Mouse (Mus musculus) c-Kit-positive CD71-negative TER-119-negative erythroid progenitor cells, embryonic 14.5 days (primary cell): ENCODE results near the gene Antxr2.

Experiments used
- DNase-seq: peaks from one replicate; pipeline ENCODE4 v3.0.0-alpha.2; 2013; ENCODE audit warnings: low read depth

The Antxr2 gene

GRCm38 (mm10) chr5:98030902-98031641 is at the start of gene Antxr2:
TSS of gene Antxr2 (minus strand) at chr5:98031043.
- DNase-seq = no peak

DNA sequence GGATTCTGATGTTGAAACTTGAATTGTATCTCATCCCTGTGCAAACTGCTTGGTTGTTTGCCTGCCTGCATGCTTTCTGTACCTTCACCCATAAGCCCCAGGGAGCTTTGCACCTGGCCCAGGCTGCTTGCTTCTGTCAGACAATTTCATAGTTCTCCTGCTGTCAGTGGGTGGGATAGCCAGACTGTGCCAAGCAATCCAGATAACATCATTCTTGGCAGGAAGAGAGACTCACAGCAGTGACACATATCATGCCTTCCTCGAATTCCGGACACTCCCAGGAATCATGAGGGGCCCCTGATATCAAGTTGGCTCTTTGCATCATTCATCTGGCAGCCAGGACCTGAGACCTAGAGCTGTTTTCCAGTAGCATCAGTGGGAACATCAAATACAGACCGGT is 45.8 kb upstream of the Antxr2 start:
- DNase-seq = no peak

DNA sequence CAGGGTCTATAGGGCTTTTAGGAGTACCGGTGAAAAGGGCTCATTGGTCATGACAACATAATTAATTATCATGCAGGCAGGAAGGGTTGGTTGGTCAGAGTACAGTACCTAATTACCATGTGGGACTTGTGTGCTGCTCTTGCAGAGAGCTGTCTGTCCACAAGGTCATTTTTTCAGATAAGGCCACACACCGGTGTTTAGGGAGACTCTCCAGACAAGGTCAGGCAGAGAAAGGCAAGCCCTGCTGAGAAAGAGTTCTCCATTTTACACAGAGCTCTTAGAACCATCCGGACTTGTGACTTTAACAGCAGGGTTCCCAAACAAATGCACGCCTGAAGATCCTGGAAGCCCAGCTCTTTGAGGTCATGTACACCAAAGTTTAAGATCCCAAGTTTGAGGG is 38.3 kb upstream of the Antxr2 start:
- no peak for DNase-seq

GRCm38 (mm10) chr5:98055275-98055674 is 24.4 kb upstream of the Antxr2 start:
- DNase-seq = no peak

DNA sequence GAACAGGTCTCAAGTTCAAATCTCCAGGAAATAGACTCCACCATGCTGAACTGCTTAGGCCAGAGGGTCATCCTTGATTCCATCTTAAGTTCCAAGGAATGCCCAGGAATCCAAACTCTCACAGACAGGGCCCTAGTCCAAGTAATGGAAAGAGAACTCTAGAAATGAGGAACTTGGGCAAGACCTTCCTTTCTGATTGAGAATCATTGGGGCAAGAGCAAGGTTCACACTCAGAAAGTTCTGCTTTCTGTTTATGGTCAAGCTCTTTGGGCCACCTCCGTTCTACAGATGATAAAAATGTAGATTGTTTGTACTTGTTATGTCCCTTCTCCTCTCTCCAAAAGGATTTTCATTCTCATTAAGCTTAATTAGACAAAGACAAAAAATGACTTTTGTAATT is 24.0 kb upstream of the Antxr2 start:
- no peak for DNase-seq

GRCm38 (mm10) chr5:98034928-98035327 is 4.1 kb upstream of the Antxr2 start:
- DNase-seq = no peak

DNA sequence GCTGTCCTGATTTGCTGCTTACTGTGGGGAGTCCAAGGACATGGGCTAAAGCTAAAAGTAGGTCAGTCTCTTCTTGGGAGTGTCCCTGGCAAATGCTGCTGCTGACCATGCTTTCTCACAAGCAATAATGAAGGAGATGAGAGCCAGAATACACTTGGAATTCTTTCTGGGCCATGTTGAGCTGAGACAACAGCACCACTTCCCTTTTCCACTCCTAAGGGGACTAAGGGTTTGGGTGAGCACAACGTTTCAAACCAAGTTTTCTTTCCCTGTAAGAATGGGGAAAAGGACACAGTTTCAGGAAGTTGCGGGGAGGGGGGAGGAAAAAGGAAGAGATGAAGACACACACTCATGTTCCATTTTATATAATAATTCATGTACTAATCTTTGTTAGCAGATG is 3.4 kb upstream of the Antxr2 start:
- no peak for DNase-seq

DNA sequence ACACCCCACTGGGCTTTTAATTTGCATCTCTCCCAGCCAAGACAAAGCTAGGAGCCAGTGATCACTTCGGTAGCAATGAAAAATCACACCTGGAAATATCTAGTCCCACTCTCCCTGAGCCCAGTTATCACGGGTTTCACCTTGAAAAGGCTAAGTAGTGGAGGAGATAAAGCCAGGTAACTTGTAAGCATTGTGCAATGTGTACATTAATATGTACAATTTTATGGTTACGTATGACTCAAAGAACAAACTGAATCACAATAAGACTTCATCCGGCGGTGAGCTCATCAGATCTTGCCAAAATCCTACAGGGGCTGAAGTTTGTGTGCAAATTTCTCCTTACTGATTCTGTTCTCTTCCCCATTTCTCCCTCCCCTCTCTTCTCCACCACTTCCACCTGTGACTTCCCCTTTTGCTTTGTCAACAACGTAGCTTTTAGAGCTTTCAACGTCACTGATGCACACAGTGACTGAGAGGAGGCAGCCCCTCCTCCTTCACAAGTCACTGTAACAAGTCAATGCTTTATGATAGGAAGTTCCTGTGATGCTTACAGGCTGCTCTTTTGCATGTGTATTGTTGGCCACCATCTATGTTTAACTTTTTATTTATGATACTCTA is 2.1 kb upstream of the Antxr2 start:
- no peak for DNase-seq

DNA sequence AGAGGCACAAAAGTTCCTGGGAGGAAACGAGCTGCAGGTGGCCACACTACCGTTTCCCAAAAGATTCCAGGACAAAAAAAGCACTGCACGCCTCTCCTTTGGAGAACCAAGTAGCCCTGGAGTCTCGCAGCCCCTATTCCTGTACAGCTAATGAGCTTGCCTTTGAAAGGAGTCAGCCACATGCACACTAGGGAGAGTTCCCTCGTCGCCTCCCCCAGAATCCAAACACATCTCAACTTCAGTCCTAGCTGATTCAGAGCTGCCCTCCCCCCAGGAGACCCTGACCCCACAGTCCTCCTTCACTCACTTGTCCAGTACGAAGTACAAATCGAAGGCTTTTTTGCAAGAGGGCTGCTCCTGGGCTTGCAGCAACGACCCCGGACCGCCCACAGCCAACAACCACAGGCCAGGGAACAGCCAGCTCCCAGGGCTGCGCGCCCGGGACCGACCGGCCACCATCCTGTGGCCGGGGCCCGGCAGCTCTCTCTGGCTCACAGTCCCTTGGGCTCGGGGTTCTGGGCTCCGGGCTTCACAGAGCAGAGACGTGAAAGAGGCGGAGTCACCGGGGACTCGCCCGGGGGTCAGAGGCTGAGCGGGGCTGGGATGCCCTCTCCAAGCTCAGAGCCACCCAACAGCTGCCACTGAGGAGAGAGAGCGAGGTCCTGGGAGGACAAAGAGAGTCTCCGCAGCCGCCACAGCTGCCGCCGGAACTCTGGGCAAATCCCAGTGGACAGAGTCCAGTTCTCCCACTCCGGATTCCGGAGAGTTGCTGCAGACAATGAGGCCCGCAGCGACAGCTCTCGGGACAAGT is 547 bp downstream of the Antxr2 start:
- no peak for DNase-seq

DNA sequence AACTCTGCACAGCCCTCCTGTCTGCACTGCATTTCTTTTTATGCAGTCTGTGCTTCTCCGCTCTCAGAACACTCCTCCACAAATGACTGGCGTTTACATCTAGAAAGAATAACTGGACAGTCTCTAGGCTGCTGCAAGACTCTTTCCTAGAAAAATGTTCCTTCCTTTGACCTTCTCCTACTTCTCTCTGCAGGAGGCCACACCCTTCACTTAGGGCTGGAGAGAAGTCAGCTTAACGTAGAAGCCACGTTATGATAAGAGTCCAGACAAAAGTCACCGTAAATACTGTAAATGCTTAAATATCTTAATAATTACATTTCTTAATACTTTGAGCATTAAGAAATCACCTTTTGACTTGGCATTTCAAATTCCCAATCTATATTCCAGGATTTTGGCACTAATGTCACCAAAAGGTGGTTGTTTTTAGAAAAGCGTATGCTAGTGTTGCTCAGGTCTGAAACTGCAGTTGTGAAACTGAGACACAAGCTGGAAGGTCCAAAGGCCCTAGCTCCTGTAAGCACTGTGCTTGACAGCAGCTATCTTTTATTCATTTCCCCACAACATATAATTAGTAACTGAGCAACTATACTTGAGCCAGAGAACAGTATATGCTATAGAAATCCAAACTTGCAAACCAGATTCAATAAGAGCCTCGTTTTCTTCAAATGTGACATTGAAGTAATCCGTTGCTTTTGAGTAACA is 3.0 kb downstream of the Antxr2 start:
- DNase-seq = no peak

DNA sequence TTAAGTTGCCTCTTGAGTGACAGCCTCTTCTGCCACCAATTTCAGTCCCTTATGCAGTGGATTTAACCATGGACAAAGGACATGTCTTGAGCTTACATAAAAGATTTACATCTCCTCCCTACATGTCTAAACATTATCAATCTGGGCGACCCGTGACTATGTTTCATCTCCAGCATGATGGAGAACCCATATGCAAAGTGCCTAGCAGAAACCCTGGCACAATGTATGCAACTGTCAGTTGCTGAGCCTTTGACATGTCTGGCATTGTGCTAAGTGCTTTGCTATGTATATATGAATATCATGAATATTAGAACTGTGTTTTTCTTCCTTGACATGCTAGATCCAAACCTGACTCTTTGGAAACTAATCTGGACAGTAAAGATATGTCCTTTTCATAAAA is 4.9 kb downstream of the Antxr2 start:
- DNase-seq = no peak

- no peak for DNase-seq
Measured at GRCm38 (mm10) chr5:98024545-98024944, 6.3 kb downstream of the Antxr2 start.

- DNase-seq = no peak
Measured at GRCm38 (mm10) chr5:98021518-98021917, 9.3 kb downstream of the Antxr2 start.

- no peak for DNase-seq
Measured at GRCm38 (mm10) chr5:98020658-98021057, 10.2 kb downstream of the Antxr2 start.

DNA sequence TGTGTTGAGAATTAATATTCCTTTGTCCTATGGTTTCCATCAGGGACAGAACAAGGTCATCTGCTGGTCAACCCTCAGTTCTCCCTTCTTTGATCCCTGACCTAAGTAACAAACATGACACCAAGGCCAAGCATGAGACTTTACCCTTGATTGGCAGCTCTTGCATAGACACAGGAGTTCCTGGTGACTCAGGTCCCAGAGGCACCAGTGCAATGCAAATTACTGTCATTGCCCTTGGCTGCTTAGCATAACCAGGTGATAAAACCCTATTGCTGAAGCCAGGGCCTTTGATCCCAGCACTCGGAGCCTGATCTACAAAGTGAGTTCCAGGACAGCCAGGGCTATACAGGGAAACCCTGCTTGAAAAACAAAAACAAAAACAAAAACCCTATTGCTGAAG is 11.4 kb downstream of the Antxr2 start:
- DNase-seq = no peak

- DNase-seq = no peak
Measured at GRCm38 (mm10) chr5:98018162-98018561, 12.7 kb downstream of the Antxr2 start.

GRCm38 (mm10) chr5:98016247-98017203 is 14.3 kb downstream of the Antxr2 start:
- peak; percentile 65 for DNase-seq

DNA sequence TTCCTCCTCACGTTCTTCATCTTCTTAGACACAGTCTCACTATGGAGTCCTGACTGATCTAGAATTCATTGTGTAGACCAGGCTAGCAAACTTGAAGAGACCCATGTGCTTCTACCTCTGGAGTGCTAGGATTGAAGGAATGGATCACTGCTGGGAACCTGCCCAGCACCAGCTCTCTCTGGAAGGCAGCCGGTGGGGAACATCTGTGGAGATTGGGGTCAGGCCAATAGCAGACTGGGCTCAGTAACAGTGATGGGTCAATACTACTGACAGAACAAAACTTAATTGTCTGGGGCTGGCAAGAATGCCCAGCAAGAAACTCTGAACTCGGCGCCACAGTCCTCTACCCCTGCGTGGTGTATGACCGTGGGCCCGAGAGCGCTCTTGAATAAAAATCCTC is 25.1 kb downstream of the Antxr2 start:
- no peak for DNase-seq

DNA sequence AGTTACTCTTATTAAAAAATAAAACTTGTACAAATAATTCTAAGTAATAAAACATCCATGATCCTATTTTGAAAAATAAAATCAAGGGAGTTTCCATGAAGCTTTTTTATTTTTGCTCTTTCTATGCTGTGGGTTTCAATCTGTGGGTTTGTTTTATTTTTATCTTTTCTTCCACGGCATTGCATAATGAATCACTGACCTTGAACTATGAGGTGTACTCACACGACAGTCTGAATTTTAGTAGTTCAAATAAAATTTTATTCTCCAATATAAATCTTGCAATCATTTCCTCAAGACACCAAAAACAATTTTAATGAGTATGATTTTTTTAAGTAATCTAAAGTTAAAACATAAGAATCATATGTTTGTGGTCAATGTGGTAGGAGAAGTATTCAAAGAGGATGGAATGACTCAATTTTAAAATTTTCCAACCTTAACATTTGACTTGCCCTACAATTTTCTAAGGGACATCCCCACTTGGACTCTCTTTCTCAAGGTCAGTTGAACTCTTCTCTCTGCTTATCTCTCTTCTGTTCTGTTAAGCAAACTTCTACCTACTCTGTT is 31.5 kb downstream of the Antxr2 start:
- DNase-seq = no peak

DNA sequence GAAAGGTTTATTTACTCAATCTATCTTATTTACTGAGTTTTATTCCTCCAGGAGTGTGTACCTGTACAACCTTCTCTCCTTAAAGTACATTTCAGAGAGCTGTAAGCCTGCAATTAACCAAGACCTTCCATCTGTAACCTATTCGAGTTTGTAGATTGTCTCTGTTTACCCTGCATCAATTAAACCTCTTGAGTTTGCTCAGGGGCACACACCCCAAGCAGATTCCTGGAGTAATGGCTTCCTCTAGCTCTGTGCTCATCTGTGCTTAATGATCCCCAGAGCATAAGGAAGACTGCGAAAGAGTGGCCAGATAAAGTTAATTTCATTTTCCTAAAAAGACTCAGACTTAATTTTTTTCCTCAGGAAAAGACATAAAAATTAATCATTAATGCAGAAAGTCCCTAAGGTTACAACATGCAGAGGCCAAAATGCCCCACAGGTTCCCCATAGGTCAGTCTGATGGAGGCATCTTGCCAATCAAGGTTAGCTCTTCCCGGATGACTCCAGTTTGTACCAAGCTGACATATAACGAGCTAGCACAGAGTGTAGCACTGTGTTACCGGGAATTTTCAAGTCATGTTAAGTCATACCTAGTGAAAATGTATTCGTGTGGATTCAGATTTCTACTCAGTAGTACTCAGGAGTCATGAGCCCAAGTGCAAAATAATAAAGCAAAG is 34.2 kb downstream of the Antxr2 start:
- DNase-seq = no peak
